Mouse (Mus musculus): Measurements from ENCODE around the gene Scn4b. TPM values are rescaled to one million over a fixed set of nuclear protein-coding genes. Genes with fewer than 3 reads are reported as not detected.

The Scn4b gene
- polyA plus RNA-seq, 1 experiment from 2014 or later, result 0.08 TPM

GRCm38 (mm10) chr9:45105596-45106374 lies 32.4 kb upstream of the Scn4b start:
- ATAC-seq (ENCODE audit: low read depth), result no peak
- Histone ChIP-seq H3K27ac (ENCODE audit: low read depth, low read length) (no peak overlapping the region), H3K4me2 (ENCODE audit: low read depth, low read length) (no peak overlapping the region), H3K9ac (replicated peaks; ENCODE audit: low read depth, low read length) (no peak overlapping the region), H3K36me3 (ENCODE audit: control insufficient read depth, insufficient read depth, low read length) (no peaks in the 10 kb centered on the region), H3K27me3 (ENCODE audit: control insufficient read depth, insufficient read depth, low read length) (no peaks in the 10 kb centered on the region), H3K4me1 (ENCODE audit: control insufficient read depth, insufficient read depth, low read length) (no peaks in the 10 kb centered on the region), H3K4me3 (ENCODE audit: low read depth, low read length) (no peak overlapping the region), H3K9me3 (ENCODE audit: control insufficient read depth, low read length) (no peaks in the 10 kb centered on the region)
- 91% methylated on average over 2 of the region's 2 CpGs for WGBS

- H3K27me3 ChIP-seq (ENCODE audit: control insufficient read depth, insufficient read depth, low read length), result no peaks in the 10 kb centered on the region
- no peaks in the 10 kb centered on the region for H3K9me3 ChIP-seq (ENCODE audit: control insufficient read depth, low read length)
- no peaks in the 10 kb centered on the region for H3K36me3 ChIP-seq (ENCODE audit: control insufficient read depth, insufficient read depth, low read length)
- H3K4me1 ChIP-seq (ENCODE audit: control insufficient read depth, insufficient read depth, low read length), result peaks cover 10% of the 10 kb centered on the region; the same call in 1 of the 2 replicates
- no peak overlapping the region for H3K27ac ChIP-seq (ENCODE audit: low read depth, low read length)
- 3% methylated on average over 14 of the region's 14 CpGs for WGBS
- peak overlapping the region; percentile 42 for H3K4me2 ChIP-seq (ENCODE audit: low read depth, low read length)
- peak; percentile 77 for ATAC-seq (ENCODE audit: low read depth)
- H3K4me3 ChIP-seq (ENCODE audit: low read depth, low read length), result peak overlapping the region; percentile 34
- H3K9ac ChIP-seq (replicated peaks; ENCODE audit: low read depth, low read length), result 0 out of 2 replicates have a peak overlapping the region, but pooled peaks have one; percentile 1
Observed at GRCm38 (mm10) chr9:45115706-45116105, 22.5 kb upstream of the Scn4b start.

- no peak overlapping the region for H3K9ac ChIP-seq (replicated peaks; ENCODE audit: low read depth, low read length)
- no peaks in the 10 kb centered on the region for H3K9me3 ChIP-seq (ENCODE audit: control insufficient read depth, low read length)
- H3K36me3 ChIP-seq (ENCODE audit: control insufficient read depth, insufficient read depth, low read length), result no peaks in the 10 kb centered on the region
- no peak for ATAC-seq (ENCODE audit: low read depth)
- peaks cover 10% of the 10 kb centered on the region for H3K4me1 ChIP-seq (ENCODE audit: control insufficient read depth, insufficient read depth, low read length)
- no peak overlapping the region for H3K4me2 ChIP-seq (ENCODE audit: low read depth, low read length)
- no peak overlapping the region for H3K4me3 ChIP-seq (ENCODE audit: low read depth, low read length)
- WGBS, result 58% methylated on average over 9 of the region's 9 CpGs
- no peaks in the 10 kb centered on the region for H3K27me3 ChIP-seq (ENCODE audit: control insufficient read depth, insufficient read depth, low read length)
- no peak overlapping the region for H3K27ac ChIP-seq (ENCODE audit: low read depth, low read length)
Observed at GRCm38 (mm10) chr9:45116819-45117218, 21.4 kb upstream of the Scn4b start.

- Histone ChIP-seq H3K27ac (ENCODE audit: low read depth, low read length) (peak within 1 kb of the TSS; percentile 80), H3K9me3 (ENCODE audit: control insufficient read depth, low read length) (no peaks in the 10 kb centered on the region), H3K4me1 (ENCODE audit: control insufficient read depth, insufficient read depth, low read length) (peaks cover 19% of the 10 kb centered on the region), H3K27me3 (ENCODE audit: control insufficient read depth, insufficient read depth, low read length) (no peaks in the 10 kb centered on the region), H3K9ac (replicated peaks; ENCODE audit: low read depth, low read length) (peak within 1 kb of the TSS; percentile 75), H3K4me3 (ENCODE audit: low read depth, low read length) (peak within 1 kb of the TSS; percentile 60), H3K36me3 (ENCODE audit: control insufficient read depth, insufficient read depth, low read length) (no peaks in the 10 kb centered on the region), H3K4me2 (ENCODE audit: low read depth, low read length) (peak within 1 kb of the TSS; percentile 80)
- WGBS, result under 1% methylated on average over 13 of the region's 13 CpGs
- no peak for ATAC-seq (ENCODE audit: low read depth)
Observed at GRCm38 (mm10) chr9:45117741-45118431, 20.3 kb upstream of the Scn4b start, which contains the start of gene Scn2b. Gene Scn2b (plus strand): TSS chr9:45117782.

- Histone ChIP-seq H3K4me2 (ENCODE audit: low read depth, low read length) (peak overlapping the region; percentile 80), H3K9me3 (ENCODE audit: control insufficient read depth, low read length) (no peaks in the 10 kb centered on the region), H3K4me1 (ENCODE audit: control insufficient read depth, insufficient read depth, low read length) (peaks cover 19% of the 10 kb centered on the region), H3K9ac (replicated peaks; ENCODE audit: low read depth, low read length) (peak overlapping the region; percentile 53), H3K27ac (ENCODE audit: low read depth, low read length) (no peak overlapping the region; the same call in 1 of the 2 replicates), H3K27me3 (ENCODE audit: control insufficient read depth, insufficient read depth, low read length) (no peaks in the 10 kb centered on the region), H3K4me3 (ENCODE audit: low read depth, low read length) (peak overlapping the region; percentile 60), H3K36me3 (ENCODE audit: control insufficient read depth, insufficient read depth, low read length) (no peaks in the 10 kb centered on the region)
- 33% methylated on average over 10 of the region's 10 CpGs for WGBS
- no peak for ATAC-seq (ENCODE audit: low read depth)
Observed at GRCm38 (mm10) chr9:45118552-45118951, 19.6 kb upstream of the Scn4b start.

GRCm38 (mm10) chr9:45119316-45119953 lies 18.8 kb upstream of the Scn4b start:
- Histone ChIP-seq H3K36me3 (ENCODE audit: control insufficient read depth, insufficient read depth, low read length) (no peaks in the 10 kb centered on the region), H3K4me2 (ENCODE audit: low read depth, low read length) (peak overlapping the region; percentile 80), H3K27me3 (ENCODE audit: control insufficient read depth, insufficient read depth, low read length) (no peaks in the 10 kb centered on the region), H3K9me3 (ENCODE audit: control insufficient read depth, low read length) (no peaks in the 10 kb centered on the region), H3K4me1 (ENCODE audit: control insufficient read depth, insufficient read depth, low read length) (peaks cover 19% of the 10 kb centered on the region), H3K4me3 (ENCODE audit: low read depth, low read length) (peak overlapping the region; percentile 60; the same call in 1 of the 2 replicates), H3K27ac (ENCODE audit: low read depth, low read length) (no peak overlapping the region), H3K9ac (replicated peaks; ENCODE audit: low read depth, low read length) (no peak overlapping the region)
- ATAC-seq (ENCODE audit: low read depth), result no peak
- 92% methylated on average over 8 of the region's 8 CpGs for WGBS

- Histone ChIP-seq H3K4me2 (ENCODE audit: low read depth, low read length) (no peak overlapping the region), H3K9ac (replicated peaks; ENCODE audit: low read depth, low read length) (no peak overlapping the region), H3K4me1 (ENCODE audit: control insufficient read depth, insufficient read depth, low read length) (peaks cover 19% of the 10 kb centered on the region), H3K27me3 (ENCODE audit: control insufficient read depth, insufficient read depth, low read length) (no peaks in the 10 kb centered on the region), H3K27ac (ENCODE audit: low read depth, low read length) (no peak overlapping the region), H3K36me3 (ENCODE audit: control insufficient read depth, insufficient read depth, low read length) (0 out of 2 replicates have a peak, but pooled peaks cover 3% of the 10 kb centered on the region), H3K9me3 (ENCODE audit: control insufficient read depth, low read length) (no peaks in the 10 kb centered on the region), H3K4me3 (ENCODE audit: low read depth, low read length) (no peak overlapping the region)
- WGBS, result 89% methylated on average over 14 of the region's 14 CpGs
- ATAC-seq (ENCODE audit: low read depth), result no peak
Observed at GRCm38 (mm10) chr9:45119954-45120530, 18.2 kb upstream of the Scn4b start.

GRCm38 (mm10) chr9:45120567-45120966 lies 17.6 kb upstream of the Scn4b start:
- peaks cover 7% of the 10 kb centered on the region for H3K36me3 ChIP-seq (ENCODE audit: control insufficient read depth, insufficient read depth, low read length)
- no peaks in the 10 kb centered on the region for H3K9me3 ChIP-seq (ENCODE audit: control insufficient read depth, low read length)
- no peak overlapping the region for H3K4me2 ChIP-seq (ENCODE audit: low read depth, low read length)
- no peak overlapping the region for H3K27ac ChIP-seq (ENCODE audit: low read depth, low read length)
- no peak for ATAC-seq (ENCODE audit: low read depth)
- H3K4me1 ChIP-seq (ENCODE audit: control insufficient read depth, insufficient read depth, low read length), result peaks cover 19% of the 10 kb centered on the region
- no peaks in the 10 kb centered on the region for H3K27me3 ChIP-seq (ENCODE audit: control insufficient read depth, insufficient read depth, low read length)
- no peak overlapping the region for H3K9ac ChIP-seq (replicated peaks; ENCODE audit: low read depth, low read length)
- 86% methylated on average over 6 of the region's 6 CpGs for WGBS
- H3K4me3 ChIP-seq (ENCODE audit: low read depth, low read length), result no peak overlapping the region
